Mouse (Mus musculus) layer of hippocampus, postnatal 36 days (tissue): ENCODE results near the gene Acad12. TPM values are rescaled to one million over a fixed set of nuclear protein-coding genes. Genes with fewer than 3 reads are reported as not detected.

Experiments
- DNase-seq, 2 experiments: peaks; one replicate each; pipeline ENCODE4 v3.0.0; 2022
- total RNA-seq, 2 experiments: library from RNA; stranded (reverse); gene quantifications; 2 replicates each; pipeline ENCODE4 v1.2.3; 2021

The Acad12 gene
- total RNA-seq, 2 experiments from 2014 or later, result 6.8 to 7.8 TPM

DNA sequence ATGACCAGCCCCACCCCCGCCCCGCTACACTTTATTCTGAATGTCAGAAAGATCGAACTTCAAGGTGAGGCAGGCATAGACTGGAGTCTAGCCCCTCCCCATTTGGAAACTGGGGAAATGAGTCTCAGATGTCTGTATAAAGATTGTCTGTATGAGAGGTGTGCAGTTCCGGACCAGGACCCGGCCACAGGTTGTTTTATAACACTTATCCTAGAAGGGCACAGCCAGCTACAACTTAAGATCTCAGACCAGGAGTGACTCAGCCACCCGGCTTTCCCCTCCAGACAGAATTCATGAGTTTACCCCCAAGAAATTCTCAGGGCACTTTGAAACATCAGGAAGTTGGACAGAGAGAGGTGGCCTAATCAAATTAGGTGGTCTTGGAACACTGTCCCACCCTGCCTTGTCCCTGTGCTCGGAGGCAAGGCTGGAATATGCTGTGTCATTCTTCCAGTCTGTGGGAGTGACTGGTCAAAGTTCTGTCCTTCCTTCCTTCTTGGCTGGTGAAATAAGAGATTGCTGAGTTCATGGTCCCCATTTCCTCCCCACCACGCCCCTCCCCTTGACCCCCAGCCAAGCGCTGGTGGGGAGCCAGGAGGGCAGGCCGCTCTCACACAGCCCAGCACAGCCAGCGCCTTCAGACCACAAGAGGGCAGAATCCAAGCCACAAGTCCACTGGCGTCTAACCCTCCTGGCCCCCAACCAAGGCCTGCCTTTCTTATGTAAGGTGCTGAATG, 34.8 kb downstream of the Acad12 start:
- peak; percentile 56 to 73 for DNase-seq

DNA sequence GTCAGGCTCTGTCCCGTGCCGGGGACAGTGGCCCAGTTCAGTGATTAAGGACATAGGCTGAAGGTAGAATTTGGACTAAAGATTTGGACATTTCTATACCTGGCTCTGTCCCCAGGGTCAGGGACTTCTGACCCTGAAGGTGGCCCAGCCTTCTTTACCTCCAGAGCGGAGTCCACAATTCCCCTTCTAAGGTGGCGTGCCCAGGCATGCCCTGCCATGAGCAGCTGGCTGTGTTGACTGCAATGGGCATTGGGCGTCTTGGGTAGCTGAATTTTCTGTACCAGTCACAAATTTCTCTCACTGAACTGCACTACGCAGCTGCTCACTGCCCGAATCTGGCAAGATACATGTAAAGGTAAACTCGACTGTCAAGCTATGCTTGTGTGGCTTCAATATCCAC, 36.8 kb downstream of the Acad12 start:
- DNase-seq, result no peak

DNA sequence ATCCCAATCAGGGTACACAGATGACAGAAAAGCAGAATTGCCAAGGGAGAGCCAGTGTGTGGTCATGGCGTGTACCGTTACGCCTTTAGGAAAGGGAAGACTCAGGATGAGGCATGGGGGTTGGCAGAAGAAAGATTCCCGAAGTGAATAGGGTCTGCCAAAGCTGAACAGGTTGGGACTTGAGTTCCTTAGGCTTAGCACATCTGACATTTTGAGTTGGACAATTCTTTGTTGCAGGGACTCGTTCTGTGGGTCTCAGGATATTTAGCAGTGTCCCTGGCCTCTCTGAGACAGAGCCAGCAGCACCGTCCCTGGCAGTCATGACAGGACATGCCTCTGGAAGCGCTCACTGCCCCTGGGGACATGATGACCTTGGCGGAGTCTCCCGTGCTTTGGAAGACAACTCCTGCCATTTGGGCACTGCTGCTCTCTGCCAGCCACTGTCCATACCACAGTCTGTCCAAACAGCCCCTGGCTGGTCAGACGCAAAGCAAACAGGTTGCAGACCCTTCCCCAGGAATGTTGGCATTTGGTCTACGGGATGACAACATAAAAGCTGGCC, 41.7 kb downstream of the Acad12 start:
- no peak for DNase-seq

DNA sequence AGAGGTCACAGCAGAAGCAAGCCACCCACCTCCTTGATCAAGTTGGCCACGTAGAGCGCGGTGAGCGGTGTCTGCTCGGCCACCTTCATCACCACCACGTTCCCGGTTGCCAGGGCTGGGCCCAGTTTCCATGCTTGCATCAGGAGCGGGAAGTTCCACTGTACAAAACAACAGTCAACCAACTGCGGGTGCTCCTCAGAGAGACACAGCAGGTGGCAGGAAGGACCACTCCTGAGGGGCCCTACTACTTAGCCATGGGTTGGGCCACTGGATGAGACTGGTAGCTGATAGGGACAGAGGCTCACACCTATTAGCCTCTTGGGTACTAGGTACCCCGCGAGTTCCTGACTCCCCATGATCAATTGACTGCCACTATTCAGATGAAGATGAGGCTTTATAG, 42.9 kb downstream of the Acad12 start:
- no peak for DNase-seq

DNA sequence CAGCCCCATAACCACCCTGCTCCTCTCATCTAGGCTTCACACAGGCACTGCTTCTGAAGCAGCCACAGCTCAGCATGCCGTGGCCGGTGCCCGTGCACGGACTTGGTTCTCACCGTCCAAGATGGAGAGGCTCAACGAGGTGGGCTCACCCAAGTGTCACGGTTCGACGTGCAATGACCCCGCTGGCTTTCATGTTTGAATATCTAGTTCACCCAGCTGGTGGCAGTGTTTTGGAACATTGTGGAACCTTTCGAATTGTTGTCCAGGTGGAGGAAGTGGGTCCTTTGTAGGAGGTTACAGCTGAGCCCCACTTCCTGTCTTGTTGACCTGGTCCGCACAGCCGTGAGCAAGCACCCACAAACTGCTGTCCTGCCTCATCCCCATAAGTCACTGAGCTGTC, 44.6 kb downstream of the Acad12 start:
- DNase-seq, result no peak

DNA sequence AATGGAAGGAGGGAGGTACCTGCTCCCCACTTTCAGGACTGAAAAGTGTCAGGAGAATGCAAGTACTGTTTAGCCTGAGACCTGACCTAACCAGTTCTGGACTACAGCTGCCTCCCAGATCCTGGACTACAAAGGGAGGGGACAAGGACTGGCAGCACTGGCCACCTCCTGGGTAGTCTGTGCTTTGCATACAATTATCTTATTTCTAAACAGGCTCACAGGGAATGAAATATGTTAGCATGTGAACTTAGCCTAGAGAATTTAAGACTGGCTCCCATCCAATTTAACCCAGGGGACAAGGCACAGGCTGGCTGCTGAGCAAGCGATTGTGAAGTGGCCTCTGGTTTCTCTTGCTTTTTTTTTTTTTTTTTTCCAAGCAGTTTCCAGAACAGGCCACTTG, 48.0 kb downstream of the Acad12 start:
- no peak for DNase-seq

DNA sequence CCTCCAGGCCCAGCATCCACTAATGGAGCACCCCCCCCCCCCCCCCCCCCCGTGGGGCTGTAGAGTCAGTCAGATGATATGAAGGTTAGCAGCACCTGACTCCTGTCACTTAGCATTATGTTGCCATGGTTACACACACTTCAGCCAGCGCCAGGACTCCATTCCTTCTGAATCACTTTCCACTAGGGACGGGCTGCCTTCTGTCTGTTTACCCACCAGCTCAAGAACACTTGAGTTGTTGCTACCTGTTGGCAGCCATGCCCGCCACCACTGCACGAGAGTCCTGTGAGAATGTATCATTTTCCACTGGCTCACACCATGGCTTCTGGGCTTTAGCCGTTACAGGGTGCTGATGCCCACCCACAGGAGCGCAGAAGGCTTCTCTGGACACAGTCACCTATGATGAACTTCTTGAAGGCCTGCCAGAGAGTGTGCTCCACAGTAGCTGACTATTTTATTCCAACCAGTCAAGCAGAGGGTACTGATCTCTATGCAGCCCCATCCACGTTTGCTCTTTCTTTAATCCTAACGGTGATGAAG, 48.8 kb downstream of the Acad12 start:
- DNase-seq, result no peak

DNA sequence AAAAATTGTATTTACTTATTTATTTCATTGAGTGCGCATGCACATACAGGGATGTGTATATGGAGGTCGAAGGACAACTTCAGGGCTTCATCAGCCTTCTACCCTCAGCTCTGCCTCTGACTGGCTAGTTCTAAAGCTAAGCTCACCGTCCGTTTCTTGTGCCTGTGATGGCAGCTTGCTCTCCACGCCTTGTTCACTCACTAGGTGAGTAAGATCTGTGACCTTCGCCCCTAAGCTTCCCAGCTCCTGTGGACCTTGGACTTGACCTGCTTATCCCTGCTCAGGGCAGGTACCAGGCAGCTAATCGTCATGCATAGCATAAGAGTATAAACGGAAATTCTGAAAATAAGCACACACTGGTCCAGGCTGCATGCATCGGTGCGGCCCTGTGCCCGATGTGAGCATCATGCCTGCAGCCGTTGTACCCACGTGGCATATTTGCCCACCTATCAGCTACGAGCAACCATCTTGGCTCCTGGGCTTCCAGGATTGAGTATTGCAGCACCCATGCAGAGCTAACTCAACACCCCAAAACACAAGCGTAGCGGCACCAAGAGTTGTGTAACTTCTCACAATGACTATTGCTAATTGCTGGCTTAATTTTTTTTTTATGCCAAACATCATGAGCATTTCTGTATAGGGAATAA, 52.6 kb downstream of the Acad12 start:
- no peak for DNase-seq

DNA sequence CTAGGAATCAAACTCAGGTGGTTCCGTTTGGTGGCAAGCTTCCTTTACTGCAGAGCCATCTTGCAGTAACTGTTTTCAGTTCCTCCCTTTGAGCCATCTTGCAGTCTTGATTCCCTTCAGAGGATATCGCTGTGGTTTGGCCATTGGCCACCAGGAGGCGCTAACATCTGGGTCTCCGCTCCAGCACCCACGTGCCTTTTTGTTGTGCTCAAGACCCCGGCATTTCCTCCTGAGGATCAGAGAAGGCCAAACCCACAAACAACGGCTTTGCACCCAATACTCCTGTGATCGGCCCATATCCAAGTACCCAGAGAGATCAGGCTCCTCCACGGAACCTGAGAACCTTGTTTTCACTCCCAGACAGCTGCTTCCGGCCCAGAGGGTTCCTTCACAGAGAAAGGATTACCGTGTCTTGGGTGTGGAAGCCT, 54.3 kb downstream of the Acad12 start:
- peak; percentile 76 for DNase-seq

DNA sequence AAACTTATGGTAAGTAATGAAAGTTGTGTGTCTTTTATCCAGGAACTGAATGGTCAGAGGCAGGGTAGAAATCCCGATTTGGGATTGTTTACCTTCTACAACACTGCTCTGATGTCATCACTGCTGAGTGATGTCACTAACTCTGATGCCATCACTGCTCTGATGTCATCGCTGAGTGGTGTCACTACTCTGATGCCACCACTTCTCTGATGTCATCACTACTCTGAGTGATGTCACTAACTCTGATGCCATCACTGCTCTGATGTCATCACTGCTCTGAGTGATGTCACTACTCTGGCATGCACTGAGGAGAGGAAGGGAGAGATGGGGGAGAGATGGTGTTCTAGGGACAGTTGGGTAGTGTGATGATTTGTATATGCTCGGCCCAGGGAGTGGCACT, 56.3 kb downstream of the Acad12 start:
- DNase-seq, result no peak

DNA sequence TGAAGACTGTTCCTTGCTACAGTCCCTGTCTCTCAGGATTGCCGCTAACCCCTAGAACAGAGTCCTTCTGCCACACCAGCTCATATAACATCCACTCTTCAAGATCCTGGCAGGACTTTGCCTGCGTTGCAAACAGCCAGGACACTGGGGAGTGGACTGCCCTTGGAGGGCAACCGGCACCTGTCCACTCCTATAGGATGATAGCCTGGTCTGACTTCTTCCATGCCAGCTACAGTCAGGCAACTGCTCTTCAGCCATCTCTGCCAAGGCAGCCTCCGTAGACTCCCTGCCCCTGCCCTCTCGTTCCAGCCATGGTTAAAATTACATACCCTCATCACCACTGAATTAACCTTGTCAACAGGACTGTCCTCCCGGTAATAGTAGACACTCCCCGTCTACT, 69.5 kb downstream of the Acad12 start:
- no peak for DNase-seq

DNA sequence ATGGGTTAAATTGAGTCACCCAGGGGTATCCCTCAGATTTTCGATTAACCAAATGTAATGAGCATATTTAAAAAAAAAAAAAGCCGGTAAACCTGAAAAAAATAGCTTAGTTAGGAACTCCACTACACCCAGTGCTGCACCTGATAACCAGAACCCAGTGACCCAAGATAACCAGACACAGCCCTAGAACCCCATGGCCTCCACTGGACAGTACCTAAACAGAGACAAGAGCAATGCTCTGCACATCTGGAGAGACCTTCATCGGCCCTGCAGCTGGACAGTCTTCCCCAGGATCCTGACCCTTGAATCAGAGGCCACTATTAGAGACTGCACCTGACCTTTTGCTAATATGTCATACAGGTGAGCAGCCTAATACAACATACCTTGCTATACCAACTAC, 71.7 kb downstream of the Acad12 start:
- DNase-seq, result no peak

Other genes starting within 250 kb of the Acad12 start
- 10 to 100 TPM; 75.3 to 78.4 TPM for gene Trafd1, start 233.3 kb downstream of the Acad12 start, total RNA-seq
- 10 to 100 TPM; 43.4 to 45.5 TPM for gene Naa25, start 221.0 kb downstream of the Acad12 start, total RNA-seq
- 1 to 10 TPM; 8.1 to 8.8 TPM for gene Tmem116, start 167.0 kb downstream of the Acad12 start, total RNA-seq
- gene Erp29, start 166.4 kb downstream of the Acad12 start, total RNA-seq, result 100 to 1,000 TPM; 145 to 147 TPM
- under 1 TPM; 0.13 to 0.15 TPM for gene Adam1b, start 115.5 kb downstream of the Acad12 start, total RNA-seq
- 10 to 100 TPM; 17.3 to 19.8 TPM for gene Adam1a, start 73.5 kb downstream of the Acad12 start, total RNA-seq
- 1 to 10 TPM in 1 of 2 experiments, not detected in 1; 2.3 TPM for gene Gm42878, start 73.5 kb downstream of the Acad12 start, total RNA-seq
- 10 to 100 TPM; 75.1 to 83.8 TPM for gene Mapkapk5, start 73.0 kb downstream of the Acad12 start, total RNA-seq
- 100 to 1,000 TPM; 111 to 121 TPM for gene Aldh2, start 25.1 kb downstream of the Acad12 start, total RNA-seq
- gene Acad10, start 41.6 kb upstream of the Acad12 start, total RNA-seq, result 1 to 10 TPM; 3.7 to 4.1 TPM
- gene Brap, start 41.6 kb upstream of the Acad12 start, total RNA-seq, result 10 to 100 TPM; 63.6 to 65.5 TPM
- gene Atxn2, start 92.4 kb upstream of the Acad12 start, total RNA-seq, result 100 to 1,000 TPM; 184 to 240 TPM
- gene Sh2b3, start 218.7 kb upstream of the Acad12 start, total RNA-seq, result 10 to 100 TPM; 21.6 to 22.1 TPM
- 10 to 100 TPM in 1 of 2 experiments, 1 to 10 TPM in 1; 8.8 to 11.1 TPM for gene Pheta1, start 230.0 kb upstream of the Acad12 start, total RNA-seq